Mouse (Mus musculus) liver, embryonic 13.5 days (tissue): ENCODE data around the gene Afg3l1. TPM values are rescaled to one million over a fixed set of nuclear protein-coding genes. Genes with fewer than 3 reads are reported as not detected.
"Not testable (repeated sequence)": the region's sequence is repeated elsewhere in the genome, so short reads cannot be mapped to it uniquely, and the experiment has no call there.

Source experiments
- ATAC-seq: fragments of 200-750 bp; cut with Nextera tagmentation; 2 replicates; pipeline ENCODE4 v1.8.0; 2017; ENCODE audit warnings: low read depth, mild to moderate bottlenecking, moderate number of reproducible peaks, moderate library complexity
- DNase-seq: peaks from one replicate; pipeline ENCODE4 v3.0.0; 2022
- H3K27ac ChIP-seq: fragments of 300-500 bp; sonication (generic); 2 replicates; pipeline ENCODE4 v1.5.1; 2015; ENCODE audit warnings: moderate library complexity, mild to moderate bottlenecking, inconsistent platforms
- H3K27me3 ChIP-seq: fragments of 300-500 bp; sonication (generic); 2 replicates; pipeline ENCODE4 v1.6.1; 2015; ENCODE audit warnings: mild to moderate bottlenecking, inconsistent platforms
- H3K36me3 ChIP-seq: fragments of 300-500 bp; sonication (generic); 2 replicates; pipeline ENCODE4 v1.6.1; 2015; ENCODE audit warnings: mild to moderate bottlenecking, inconsistent platforms
- H3K4me1 ChIP-seq: fragments of 300-500 bp; sonication (generic); replicated peaks from 2 replicates; pipeline ENCODE4 v1.6.1; 2015; ENCODE audit warnings: inconsistent platforms
- H3K4me2 ChIP-seq: fragments of 300-500 bp; sonication (generic); 2 replicates; pipeline ENCODE4 v1.6.1; 2015; ENCODE audit warnings: inconsistent platforms, mild to moderate bottlenecking, moderate library complexity
- H3K4me3 ChIP-seq: fragments of 300-500 bp; sonication (generic); replicated peaks from 2 replicates; pipeline ENCODE4 v1.5.1; 2015; ENCODE audit warnings: mild to moderate bottlenecking, inconsistent platforms
- H3K9ac ChIP-seq: fragments of 300-500 bp; sonication (generic); 2 replicates; pipeline ENCODE4 v1.6.1; 2015; ENCODE audit warnings: mild to moderate bottlenecking, inconsistent platforms
- H3K9me3 ChIP-seq: fragments of 300-500 bp; sonication (generic); replicated peaks from 2 replicates; pipeline ENCODE4 v1.6.1; 2016; ENCODE audit warnings: inconsistent platforms
- WGBS: fragments of 180-500 bp; shearing (Covaris S2); methylation state at CpG from one replicate; pipeline ENCODE4 v1.1.7; 2015; ENCODE audit not compliant: insufficient replicate concordance; 5-methylcytosine and 5-hydroxymethylcytosine counted together
- polyA plus RNA-seq: library from polyadenylated mRNA; unstranded; fragments of >200 nt; fragmentation: Nextera tagmentation; extraction: Ambion mirVana; gene quantifications from 2 replicates; pipeline ENCODE4 v1.2.1, GENCODE M21; 2015

The Afg3l1 gene
- polyA plus RNA-seq, 1 experiment from 2014 or later, result 34.6 TPM

GRCm38 (mm10) chr8:123442871-123443575, 34.7 kb upstream of the Afg3l1 start:
- peak overlapping the region; percentile 76 for H3K4me2 ChIP-seq

GRCm38 (mm10) chr8:123443576-123443921, 34.2 kb upstream of the Afg3l1 start:
- H3K27ac ChIP-seq, result peak overlapping the region; percentile 53
- WGBS, result 14% methylated on average over 4 of the region's 4 CpGs
- H3K27me3 ChIP-seq, result no peaks in the 10 kb centered on the region
- H3K4me2 ChIP-seq, result peak overlapping the region; percentile 76
- DNase-seq (no peak), ATAC-seq (no peak; the same call in none of the 2 replicates)
- H3K4me1 ChIP-seq, result peaks cover 15% of the 10 kb centered on the region
- H3K9me3 ChIP-seq, result no peaks in the 10 kb centered on the region
- no peaks in the 10 kb centered on the region for H3K36me3 ChIP-seq
- H3K4me3 ChIP-seq, result peak overlapping the region; percentile 73
- peak overlapping the region; percentile 82 for H3K9ac ChIP-seq

More at GRCm38 (mm10) chr8:123442871-123443575, 34.7 kb upstream of the Afg3l1 start:
- Histone ChIP-seq H3K36me3 (no peaks in the 10 kb centered on the region), H3K27me3 (no peaks in the 10 kb centered on the region), H3K9ac (peak overlapping the region; percentile 82), H3K27ac (peak overlapping the region; percentile 53), H3K9me3 (no peaks in the 10 kb centered on the region), H3K4me1 (peaks cover 15% of the 10 kb centered on the region), H3K4me3 (peak overlapping the region; percentile 73)
- peak; percentile 87 for DNase-seq
- ATAC-seq, result peak; percentile 91
- WGBS, result under 1% methylated on average over 41 of the region's 41 CpGs

GRCm38 (mm10) chr8:123444131-123444530, 33.6 kb upstream of the Afg3l1 start:
- Histone ChIP-seq H3K9ac (peak overlapping the region; percentile 82; the same call in 1 of the 2 replicates), H3K36me3 (0 out of 2 replicates have a peak, but pooled peaks cover 2% of the 10 kb centered on the region), H3K4me1 (peaks cover 15% of the 10 kb centered on the region), H3K27me3 (no peaks in the 10 kb centered on the region), H3K27ac (no peak overlapping the region), H3K4me3 (peak overlapping the region; percentile 73; the same call in 1 of the 2 replicates), H3K4me2 (peak overlapping the region; percentile 76), H3K9me3 (no peaks in the 10 kb centered on the region)
- ATAC-seq (no peak), DNase-seq (no peak)
- 49% methylated on average over 6 of the region's 6 CpGs for WGBS

GRCm38 (mm10) chr8:123445981-123446380, 31.7 kb upstream of the Afg3l1 start:
- H3K4me2 ChIP-seq, result no peak overlapping the region
- 73% methylated on average over 10 of the region's 10 CpGs for WGBS
- H3K4me1 ChIP-seq, result peaks cover 23% of the 10 kb centered on the region

GRCm38 (mm10) chr8:123446799-123447198, 30.9 kb upstream of the Afg3l1 start:
- ATAC-seq (no peak), DNase-seq (no peak)
- Histone ChIP-seq H3K9ac (no peak overlapping the region), H3K4me3 (no peak overlapping the region), H3K27me3 (no peaks in the 10 kb centered on the region), H3K4me1 (peaks cover 31% of the 10 kb centered on the region), H3K36me3 (peaks cover 9% of the 10 kb centered on the region; the same call in 1 of the 2 replicates), H3K27ac (no peak overlapping the region), H3K4me2 (no peak overlapping the region), H3K9me3 (no peaks in the 10 kb centered on the region)
- 77% methylated on average over 6 of the region's 6 CpGs for WGBS

More at GRCm38 (mm10) chr8:123445981-123446380, 31.7 kb upstream of the Afg3l1 start:
- no peaks in the 10 kb centered on the region for H3K27me3 ChIP-seq
- no peak overlapping the region for H3K27ac ChIP-seq
- DNase-seq (no peak), ATAC-seq (no peak)
- H3K4me3 ChIP-seq, result no peak overlapping the region
- no peaks in the 10 kb centered on the region for H3K9me3 ChIP-seq
- no peak overlapping the region for H3K9ac ChIP-seq
- 0 out of 2 replicates have a peak, but pooled peaks cover 4% of the 10 kb centered on the region for H3K36me3 ChIP-seq

GRCm38 (mm10) chr8:123450783-123451182, 26.9 kb upstream of the Afg3l1 start:
- no peak overlapping the region for H3K4me3 ChIP-seq
- peaks cover 36% of the 10 kb centered on the region for H3K36me3 ChIP-seq
- H3K9me3 ChIP-seq, result no peaks in the 10 kb centered on the region
- no peak overlapping the region for H3K4me2 ChIP-seq
- peak overlapping the region; percentile 68 for H3K27ac ChIP-seq
- H3K9ac ChIP-seq, result no peak overlapping the region
- peaks cover 21% of the 10 kb centered on the region for H3K4me1 ChIP-seq
- DNase-seq (no peak), ATAC-seq (no peak)
- H3K27me3 ChIP-seq, result no peaks in the 10 kb centered on the region
- 21% methylated on average over 5 of the region's 5 CpGs for WGBS

- not testable (repeated sequence) for H3K9ac ChIP-seq, DNase-seq, H3K4me3 ChIP-seq, H3K27me3 ChIP-seq, H3K4me2 ChIP-seq, H3K9me3 ChIP-seq, H3K27ac ChIP-seq, ATAC-seq
- WGBS, result 81% methylated on average over 12 of the region's 12 CpGs
- Histone ChIP-seq H3K36me3 (peaks cover 44% of the 10 kb centered on the region), H3K4me1 (peaks cover 21% of the 10 kb centered on the region)
Measured at GRCm38 (mm10) chr8:123451747-123452146, 26.0 kb upstream of the Afg3l1 start.

GRCm38 (mm10) chr8:123452149-123452548, 25.6 kb upstream of the Afg3l1 start:
- Histone ChIP-seq H3K4me3 (no peak overlapping the region), H3K4me1 (peaks cover 21% of the 10 kb centered on the region), H3K27ac (no peak overlapping the region), H3K36me3 (peaks cover 44% of the 10 kb centered on the region), H3K4me2 (no peak overlapping the region), H3K27me3 (no peaks in the 10 kb centered on the region), H3K9ac (no peak overlapping the region), H3K9me3 (no peaks in the 10 kb centered on the region)
- DNase-seq (no peak), ATAC-seq (no peak)
- 22% methylated on average over 4 of the region's 4 CpGs for WGBS

- peaks cover 21% of the 10 kb centered on the region for H3K4me1 ChIP-seq
- 62% methylated on average over 7 of the region's 7 CpGs for WGBS
- H3K36me3 ChIP-seq, result peaks cover 53% of the 10 kb centered on the region
Measured at GRCm38 (mm10) chr8:123453291-123453690, 24.4 kb upstream of the Afg3l1 start.

GRCm38 (mm10) chr8:123453951-123454350, 23.8 kb upstream of the Afg3l1 start:
- H3K27me3 ChIP-seq, result no peaks in the 10 kb centered on the region
- DNase-seq (no peak), ATAC-seq (no peak)
- H3K4me3 ChIP-seq, result no peak overlapping the region
- no peaks in the 10 kb centered on the region for H3K9me3 ChIP-seq
- 79% methylated on average over 5 of the region's 5 CpGs for WGBS
- peaks cover 21% of the 10 kb centered on the region for H3K4me1 ChIP-seq
- no peak overlapping the region for H3K4me2 ChIP-seq
- H3K27ac ChIP-seq, result no peak overlapping the region
- H3K36me3 ChIP-seq, result peaks cover 60% of the 10 kb centered on the region
- no peak overlapping the region for H3K9ac ChIP-seq

More at GRCm38 (mm10) chr8:123453291-123453690, 24.4 kb upstream of the Afg3l1 start:
- Histone ChIP-seq H3K9ac (no peak overlapping the region), H3K27ac (no peak overlapping the region), H3K9me3 (no peaks in the 10 kb centered on the region), H3K27me3 (no peaks in the 10 kb centered on the region), H3K4me3 (no peak overlapping the region), H3K4me2 (no peak overlapping the region)
- ATAC-seq (no peak), DNase-seq (no peak)

- Histone ChIP-seq H3K9ac (no peak overlapping the region), H3K27ac (no peak overlapping the region), H3K4me3 (no peak overlapping the region), H3K36me3 (peaks cover 62% of the 10 kb centered on the region), H3K27me3 (no peaks in the 10 kb centered on the region), H3K9me3 (no peaks in the 10 kb centered on the region), H3K4me2 (no peak overlapping the region), H3K4me1 (peaks cover 21% of the 10 kb centered on the region)
- no peak for ATAC-seq
- 55% methylated on average over 6 of the region's 6 CpGs for WGBS
- no peak for DNase-seq
Measured at GRCm38 (mm10) chr8:123454559-123454958, 23.1 kb upstream of the Afg3l1 start.

GRCm38 (mm10) chr8:123463651-123464050, 14.1 kb upstream of the Afg3l1 start:
- 0 out of 2 replicates have a peak, but pooled peaks cover 5% of the 10 kb centered on the region for H3K4me1 ChIP-seq
- no peak overlapping the region for H3K9ac ChIP-seq
- DNase-seq, result no peak
- H3K27me3 ChIP-seq, result no peaks in the 10 kb centered on the region
- ATAC-seq, result no peak
- WGBS, result 71% methylated on average over 4 of the region's 4 CpGs
- H3K9me3 ChIP-seq, result no peaks in the 10 kb centered on the region
- H3K27ac ChIP-seq, result no peak overlapping the region
- H3K4me3 ChIP-seq, result no peak overlapping the region
- H3K36me3 ChIP-seq, result peaks cover 22% of the 10 kb centered on the region
- no peak overlapping the region for H3K4me2 ChIP-seq
